Mouse (Mus musculus): ENCODE results near the gene Frs3.

Gene Frs3

GRCm38 (mm10) chr17:47730633-47731575 lies 42.1 kb downstream of the Frs3 start:
- CTCF ChIA-PET = interaction anchor here (0.5 kb wide), 1 partner anchor 33 kb away, joined by 3 read pairs; no protein-coding TSS in a partner anchor

GRCm38 (mm10) chr17:47735553-47736100 lies 46.8 kb downstream of the Frs3 start:
- CTCF ChIA-PET = interaction anchor here (0.7 kb wide), 1 partner anchor 49 kb away, joined by 4 read pairs; no protein-coding TSS in a partner anchor

DNA sequence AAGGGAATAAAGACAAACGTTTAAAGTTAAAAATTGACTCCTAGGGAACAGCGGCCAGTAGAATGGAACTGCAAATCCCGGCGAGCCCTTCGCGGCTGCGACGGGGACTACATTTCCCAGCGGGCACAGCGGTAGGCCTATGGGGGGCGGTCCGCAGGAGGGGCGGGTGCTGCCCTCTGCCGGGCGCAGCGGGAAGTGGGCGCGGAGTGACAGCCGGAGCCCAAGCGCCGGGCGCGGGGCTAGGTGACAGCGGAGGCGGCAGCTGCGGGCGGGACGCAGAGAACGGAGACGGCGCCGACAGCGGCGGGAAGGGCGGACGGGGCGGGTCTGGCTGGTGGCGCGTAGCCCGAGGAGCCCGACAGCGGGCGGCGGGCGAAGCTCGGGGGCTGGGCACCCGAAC lies 48.0 kb downstream of the Frs3 start, which contains the start of gene Tfeb:
Gene Tfeb, plus strand, starts transcription at position 175 of the 400 bp plus-strand sequence.
- CTCF ChIA-PET = interaction anchor here (1.5 kb wide), 1 partner anchor 32 kb away, joined by 9 read pairs; no protein-coding TSS in a partner anchor

DNA sequence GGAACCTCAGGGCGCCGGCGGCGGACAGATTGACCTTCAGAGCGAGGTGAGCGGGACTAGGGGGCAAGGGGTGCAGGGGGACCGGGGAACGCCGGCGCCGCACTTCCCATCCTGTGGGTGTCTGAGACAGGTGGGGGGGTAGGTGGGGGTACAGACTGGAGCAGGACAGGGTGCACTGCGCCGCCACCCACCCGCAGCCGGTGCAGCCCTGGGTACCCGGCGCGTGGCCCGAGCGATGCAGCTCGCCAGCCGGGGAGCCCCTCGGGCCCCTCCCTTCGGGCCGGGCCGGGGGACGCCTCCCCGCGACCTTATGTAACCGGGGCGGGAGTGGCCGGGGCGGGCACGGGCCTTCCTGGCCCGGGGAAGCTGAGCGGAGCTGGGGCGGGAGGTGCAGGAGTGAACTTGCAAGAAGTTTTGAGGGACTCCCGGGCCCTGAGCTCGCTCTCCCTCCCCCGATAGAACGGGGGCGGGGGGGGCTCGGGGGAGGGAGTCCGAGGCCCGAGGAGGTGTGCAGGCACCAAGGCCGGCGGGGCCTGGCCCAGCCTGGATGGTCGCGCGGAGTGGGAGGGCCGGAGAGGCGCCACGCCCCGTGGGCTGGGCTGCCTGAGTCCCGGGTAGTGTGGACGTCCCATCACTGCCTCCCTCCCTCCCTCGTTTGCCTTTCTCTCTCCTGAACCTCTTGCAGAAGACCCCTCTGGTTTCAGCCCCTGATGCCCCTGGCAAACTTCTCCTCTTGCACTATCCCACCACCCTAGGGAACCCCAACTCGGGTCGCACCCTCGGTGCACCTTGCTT lies 48.6 kb downstream of the Frs3 start:
- CTCF ChIA-PET = interaction anchor here (0.6 to 1.5 kb wide), 2 partner anchors 31 to 113 kb away, joined by 7 to 9 read pairs; no protein-coding TSS in a partner anchor

GRCm38 (mm10) chr17:47738066-47738878 lies 49.4 kb downstream of the Frs3 start:
- CTCF ChIA-PET = interaction anchor here (0.7 to 1.5 kb wide), 2 partner anchors 12 to 141 kb away, joined by 3 to 4 read pairs; no protein-coding TSS in a partner anchor

- CTCF ChIA-PET = interaction anchor here (0.7 to 1.5 kb wide), 3 partner anchors 11 to 140 kb away, joined by 3 to 4 read pairs (median 4); no protein-coding TSS in a partner anchor
These were observed 50.3 kb downstream of the Frs3 start for GRCm38 (mm10) chr17:47738879-47739798.

DNA sequence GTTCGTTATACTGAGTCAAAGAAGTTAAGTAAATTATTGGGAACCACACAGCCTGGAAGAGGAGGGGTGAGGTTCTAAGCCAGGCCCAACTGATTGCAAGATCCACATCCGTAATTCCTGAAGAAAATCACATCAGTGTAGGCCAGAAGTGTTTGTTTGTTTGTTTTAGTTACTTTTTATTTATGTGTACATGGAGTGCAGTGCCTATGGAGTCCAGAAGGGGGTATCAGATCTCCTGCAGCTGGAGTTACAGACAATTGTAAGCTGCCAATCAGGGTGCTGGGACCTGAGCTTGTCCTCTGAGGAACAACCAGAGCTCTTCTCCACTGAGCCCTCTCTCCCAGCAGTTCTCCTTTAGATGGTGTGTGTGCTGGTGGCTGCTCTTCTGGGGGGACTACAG lies 51.4 kb downstream of the Frs3 start:
- CTCF ChIA-PET = interaction anchor here (0.5 to 1.4 kb wide), 2 partner anchors 53 to 231 kb away, joined by 4 read pairs; no protein-coding TSS in a partner anchor

GRCm38 (mm10) chr17:47742991-47743734 lies 54.3 kb downstream of the Frs3 start:
- CTCF ChIA-PET = interaction anchor here (0.6 to 0.7 kb wide), 3 partner anchors 25 to 307 kb away, joined by 3 to 5 read pairs (median 3); no protein-coding TSS in a partner anchor

DNA sequence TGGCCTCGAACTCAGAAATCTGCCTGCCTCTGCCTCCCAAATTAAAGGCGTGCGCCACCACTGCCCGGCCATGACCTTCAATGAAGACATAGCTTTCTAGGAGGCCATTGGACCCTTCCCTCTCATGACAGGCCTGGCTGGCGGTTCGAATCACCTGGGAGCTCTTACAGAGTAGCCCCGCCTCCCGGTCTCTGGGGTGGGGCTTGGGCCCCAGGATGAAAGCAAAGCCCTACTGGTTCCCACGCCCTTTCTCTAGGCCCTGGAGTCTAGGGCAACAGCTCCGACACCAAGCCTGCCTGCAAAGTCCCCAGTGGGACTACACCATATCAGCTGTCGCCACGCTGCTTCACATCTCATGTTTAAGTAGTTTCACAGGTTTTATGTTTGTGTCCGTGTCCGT lies 55.3 kb downstream of the Frs3 start:
- CTCF ChIA-PET = interaction anchor here (0.8 kb wide), 1 partner anchor 9 kb away, joined by 3 read pairs; no protein-coding TSS in a partner anchor

- CTCF ChIA-PET = interaction anchor here (0.7 kb wide), 1 partner anchor 15 kb away, joined by 3 read pairs; no protein-coding TSS in a partner anchor
These were observed 56.0 kb downstream of the Frs3 start for GRCm38 (mm10) chr17:47744746-47745368.

DNA sequence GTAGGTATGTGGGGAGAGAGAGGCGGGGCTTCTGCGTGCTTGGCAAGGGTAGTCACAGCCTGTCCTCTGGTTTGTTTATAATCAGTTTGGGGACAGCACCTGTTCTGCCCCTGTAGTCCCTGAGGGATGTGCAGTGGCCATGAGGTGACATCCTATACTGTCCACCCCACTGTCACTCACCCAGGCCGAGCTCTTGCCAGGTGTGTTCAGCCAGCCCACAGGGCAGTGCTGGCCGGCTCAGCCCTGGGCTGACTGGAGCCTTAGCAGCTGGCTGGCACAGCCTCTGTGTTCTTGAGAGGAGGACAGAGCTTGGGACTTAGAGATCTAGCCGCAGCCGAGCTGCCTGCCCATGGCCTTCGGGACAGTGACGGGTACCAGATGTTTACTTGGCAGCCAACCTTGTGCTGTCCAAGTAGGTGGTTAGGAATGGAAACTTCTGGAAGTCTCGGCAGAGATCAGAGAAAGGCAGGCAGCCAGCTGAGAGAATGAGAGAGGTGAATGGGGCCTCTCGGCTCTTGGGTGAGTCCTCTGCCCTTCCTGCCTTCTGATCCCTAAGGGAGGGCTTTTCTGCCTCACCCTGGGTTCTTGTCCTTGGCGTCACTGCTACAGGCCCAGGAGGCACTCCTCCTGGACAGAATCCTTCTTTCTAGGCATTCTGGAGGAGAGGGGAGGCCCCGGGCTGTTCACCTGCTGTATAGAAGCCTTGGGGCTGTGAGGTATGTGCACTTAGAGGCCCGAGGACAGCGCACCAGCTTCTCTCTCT lies 60.1 kb downstream of the Frs3 start:
- CTCF ChIA-PET = no interaction called here

DNA sequence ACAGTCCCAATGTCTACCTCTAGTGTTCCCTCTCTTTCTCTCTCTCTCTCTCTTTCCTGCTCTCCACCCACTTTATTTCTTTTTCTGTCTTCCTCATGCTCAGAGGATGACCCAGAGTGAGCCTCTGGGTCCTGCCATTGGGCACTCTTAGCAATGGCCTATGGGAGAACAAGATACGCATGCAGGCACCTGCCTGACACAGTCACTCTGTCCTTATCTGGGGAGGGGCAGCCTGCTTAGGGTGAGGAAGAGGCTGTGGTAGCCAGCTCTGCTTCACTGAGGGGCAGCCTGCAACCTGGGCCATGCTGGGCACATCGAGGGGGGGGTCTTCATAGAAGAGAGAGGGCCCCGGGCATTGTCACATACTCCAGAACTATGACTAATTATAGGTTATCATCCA lies 60.8 kb downstream of the Frs3 start:
- CTCF ChIA-PET = interaction anchor here (1.3 to 1.8 kb wide), 2 partner anchors 11 to 21 kb away, joined by 4 to 6 read pairs; no protein-coding TSS in a partner anchor

GRCm38 (mm10) chr17:47750101-47750500 lies 61.3 kb downstream of the Frs3 start:
- CTCF ChIA-PET = interaction anchor here (1.3 to 1.8 kb wide), 2 partner anchors 11 to 20 kb away, joined by 4 to 6 read pairs; no protein-coding TSS in a partner anchor

GRCm38 (mm10) chr17:47751811-47752210 lies 63.0 kb downstream of the Frs3 start:
- CTCF ChIA-PET = no interaction called here

DNA sequence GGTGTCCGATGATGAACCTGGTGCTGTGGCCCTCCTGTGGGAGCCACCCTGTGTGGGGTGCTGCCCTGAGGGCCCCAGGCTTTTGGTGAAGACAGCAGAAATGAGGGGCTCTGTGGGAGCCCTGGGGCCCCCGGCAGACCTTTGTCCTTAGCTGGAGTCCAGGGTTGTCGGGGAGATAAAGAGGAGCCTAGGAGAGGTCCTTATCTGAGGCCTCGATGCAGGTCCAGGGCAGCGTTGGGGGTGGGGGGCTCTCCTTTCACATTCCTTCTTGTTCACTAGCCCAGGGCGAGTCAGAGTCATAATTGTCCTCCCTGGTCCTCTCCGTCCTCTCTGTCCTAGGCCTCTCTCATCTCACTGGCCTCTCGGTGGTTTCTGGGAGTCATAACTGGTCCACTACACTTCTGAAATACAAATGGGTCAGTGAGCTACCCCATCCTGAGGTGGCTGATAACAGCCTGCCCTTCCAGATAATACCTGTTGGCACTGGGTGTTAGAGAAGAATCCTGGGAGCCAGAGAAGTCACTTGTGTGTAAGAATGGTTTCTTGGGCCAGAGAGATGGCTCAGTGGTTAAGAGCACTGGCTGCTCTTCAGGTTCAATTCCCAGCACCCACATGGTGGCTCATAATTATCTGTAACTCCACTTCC lies 64.4 kb downstream of the Frs3 start:
- CTCF ChIA-PET = interaction anchor here (0.8 kb wide), 2 partner anchors 9 to 270 kb away, joined by 3 to 4 read pairs; no protein-coding TSS in a partner anchor

Measured in spleen, embryonic (tissue).